Mouse (Mus musculus) layer of hippocampus, adult 18-20 months (tissue): ENCODE results near the gene Tchp. TPM values are rescaled to one million over a fixed set of nuclear protein-coding genes. Genes with fewer than 3 reads are reported as not detected.

Experiments used
- microRNA-seq, 2 experiments: library from miRNA; unstranded; fragments of <30 nt; microRNA quantifications; one replicate each; pipeline ENCODE4 v1.2.0; 2021
- total RNA-seq, 2 experiments: library from RNA; stranded (reverse); gene quantifications; 2 replicates each; pipeline ENCODE4 v1.2.3; 2021

Gene Tchp
- total RNA-seq, 2 experiments from 2014 or later: 13.0 to 13.3 TPM

Small RNA genes within 50 kb of the gene (microRNA-seq; reads per million reads assigned to microRNA genes)
- gene Mir7028: 0.49 to 1.6 reads per million in 2 experiments

Other genes with a start within 250 kb of the Tchp start
- 1 to 10 TPM; 5.2 to 5.3 TPM for gene Fam222a, start 139.7 kb upstream of the Tchp start, total RNA-seq
- gene Trpv4, start 49.3 kb upstream of the Tchp start, total RNA-seq: 1 to 10 TPM; 1.3 to 2.6 TPM
- 10 to 100 TPM; 29.8 to 30.7 TPM for gene Gltp, start 16.8 kb upstream of the Tchp start, total RNA-seq
- 10 to 100 TPM; 44.5 to 48.1 TPM for gene Ankrd13a, start 66.9 kb downstream of the Tchp start, total RNA-seq
- gene Git2, start 67.8 kb downstream of the Tchp start, total RNA-seq: 10 to 100 TPM; 44.5 to 45.6 TPM
- gene 1500011B03Rik, start 115.7 kb downstream of the Tchp start, total RNA-seq: 100 to 1,000 TPM; 162 to 169 TPM
- gene 4930519G04Rik, start 145.9 kb downstream of the Tchp start, total RNA-seq: not detected
- under 1 TPM; 0.37 to 0.63 TPM for gene Gm9936, start 150.9 kb downstream of the Tchp start, total RNA-seq
- 1 to 10 TPM; 1.6 to 2.8 TPM for gene Oasl2, start 189.2 kb downstream of the Tchp start, total RNA-seq
- not detected for gene Oasl1, start 215.5 kb downstream of the Tchp start, total RNA-seq
- gene 2210016L21Rik, start 234.4 kb downstream of the Tchp start, total RNA-seq: 100 to 1,000 TPM; 228 to 232 TPM